Mouse (Mus musculus) activated CD4-positive, CD25-positive, alpha-beta regulatory T cell, adult 9 weeks (primary cell): ENCODE results near the gene Sbds. TPM values are rescaled to one million over a fixed set of nuclear protein-coding genes. Genes with fewer than 3 reads are reported as not detected.

Source experiments
- polyA plus RNA-seq: library from polyadenylated mRNA; unstranded; fragments of 100-300 nt; shearing (Covaris generic); gene quantifications from one replicate; pipeline ENCODE4 v1.2.1, GENCODE M21; 2017

The Sbds gene
- 104 TPM for polyA plus RNA-seq

GRCm38 (mm10) chr5:130255017-130255720, at the start of gene Sbds, which contains the start of gene Tyw1:
Gene Sbds (minus strand): TSS chr5:130255530.
Gene Tyw1 (plus strand): TSS chr5:130255619.

GRCm38 (mm10) chr5:130216781-130217180, 38.5 kb downstream of the Sbds start, which contains the start of gene Tmem248:
Gene Tmem248 (plus strand): TSS chr5:130217081.

Other genes starting within 250 kb of the Sbds start
- 79.8 TPM for gene Asl, start 226.3 kb downstream of the Sbds start, polyA plus RNA-seq
- 52.4 TPM for gene Crcp, start 226.2 kb downstream of the Sbds start, polyA plus RNA-seq
- 1.4 TPM for gene Tpst1, start 182.2 kb downstream of the Sbds start, polyA plus RNA-seq
- 5.8 TPM for gene Kctd7, start 110.7 kb downstream of the Sbds start, polyA plus RNA-seq
- 46.2 TPM for gene Rabgef1, start 83.7 kb downstream of the Sbds start, polyA plus RNA-seq
- 6.9 TPM for gene Tmem248, start 38.4 kb downstream of the Sbds start, polyA plus RNA-seq
- 42.6 TPM for gene Tyw1, start 89 bp upstream of the Sbds start, polyA plus RNA-seq
- gene Caln1, start 113.9 kb upstream of the Sbds start, polyA plus RNA-seq, result not detected
- not detected for gene A330070K13Rik, start 129.1 kb upstream of the Sbds start, polyA plus RNA-seq